Mouse (Mus musculus) lung, postnatal 0 days (tissue): Measurements from ENCODE around the gene Ep300.

Source experiments
- CTCF ChIP-seq: IDR thresholded peaks from 2 replicates; pipeline ENCODE4 v1.5.1; 2016; ENCODE audit warnings: antibody characterized with exemption, mild to moderate bottlenecking
- EP300 ChIP-seq: IDR thresholded peaks from 2 replicates; pipeline ENCODE4 v1.6.1; 2016; ENCODE audit warnings: antibody characterized with exemption, mild to moderate bottlenecking, control low read depth

- TF ChIP-seq CTCF (no peak), EP300 (no peak)
Measured at GRCm38 (mm10) chr15:81539560-81539959, 45.6 kb upstream of the Ep300 start.
